Mouse (Mus musculus): ENCODE results near the gene Exoc6b. TPM values are rescaled to one million over a fixed set of nuclear protein-coding genes. Genes with fewer than 3 reads are reported as not detected.
"Not testable (repeated sequence)": the region's sequence is repeated elsewhere in the genome, so short reads cannot be mapped to it uniquely, and the experiment has no call there.

Gene Exoc6b
- polyA plus RNA-seq, 1 experiment from 2014 or later = 54.3 TPM

GRCm38 (mm10) chr6:84630276-84630675 lies 439.0 kb downstream of the Exoc6b start:
- no peaks in the 10 kb centered on the region for H3K27me3 ChIP-seq (ENCODE audit: control insufficient read depth, insufficient read depth, low read depth, low read length)
- no peak overlapping the region for H3K4me3 ChIP-seq (ENCODE audit: low read depth, low read length)
- no peak overlapping the region for H3K4me2 ChIP-seq (ENCODE audit: low read length)
- no peaks in the 10 kb centered on the region for H3K4me1 ChIP-seq (ENCODE audit: control insufficient read depth, insufficient read depth, low read length)
- no peak overlapping the region for H3K27ac ChIP-seq (ENCODE audit: low read length)
- H3K9me3 ChIP-seq (replicated peaks; ENCODE audit: control insufficient read depth, low read length, poor library complexity, severe bottlenecking) = no peaks in the 10 kb centered on the region
- no peak for ATAC-seq
- WGBS = 40% methylated on average over 1 of the region's 1 CpGs
- H3K36me3 ChIP-seq (ENCODE audit: control insufficient read depth, insufficient read depth, low read length) = no peaks in the 10 kb centered on the region
- no peak overlapping the region for H3K9ac ChIP-seq (ENCODE audit: low read depth, low read length)

GRCm38 (mm10) chr6:84628831-84629230 lies 440.5 kb downstream of the Exoc6b start:
- Histone ChIP-seq H3K27me3 (ENCODE audit: control insufficient read depth, insufficient read depth, low read depth, low read length) (no peaks in the 10 kb centered on the region), H3K36me3 (ENCODE audit: control insufficient read depth, insufficient read depth, low read length) (no peaks in the 10 kb centered on the region), H3K4me1 (ENCODE audit: control insufficient read depth, insufficient read depth, low read length) (no peaks in the 10 kb centered on the region), H3K4me2 (ENCODE audit: low read length) (no peak overlapping the region), H3K4me3 (ENCODE audit: low read depth, low read length) (no peak overlapping the region), H3K9me3 (replicated peaks; ENCODE audit: control insufficient read depth, low read length, poor library complexity, severe bottlenecking) (no peaks in the 10 kb centered on the region), H3K27ac (ENCODE audit: low read length) (no peak overlapping the region), H3K9ac (ENCODE audit: low read depth, low read length) (no peak overlapping the region)
- WGBS = 93% methylated on average over 5 of the region's 5 CpGs
- no peak for ATAC-seq

- Histone ChIP-seq H3K4me1 (ENCODE audit: control insufficient read depth, insufficient read depth, low read length) (no peaks in the 10 kb centered on the region), H3K9me3 (replicated peaks; ENCODE audit: control insufficient read depth, low read length, poor library complexity, severe bottlenecking) (no peaks in the 10 kb centered on the region), H3K4me3 (ENCODE audit: low read depth, low read length) (no peak overlapping the region), H3K9ac (ENCODE audit: low read depth, low read length) (no peak overlapping the region), H3K27me3 (ENCODE audit: control insufficient read depth, insufficient read depth, low read depth, low read length) (no peaks in the 10 kb centered on the region), H3K4me2 (ENCODE audit: low read length) (no peak overlapping the region), H3K36me3 (ENCODE audit: control insufficient read depth, insufficient read depth, low read length) (no peaks in the 10 kb centered on the region), H3K27ac (ENCODE audit: low read length) (no peak overlapping the region)
- WGBS = 98% methylated on average over 2 of the region's 2 CpGs
- ATAC-seq = no peak
These were observed 442.9 kb downstream of the Exoc6b start for GRCm38 (mm10) chr6:84626398-84626797.

GRCm38 (mm10) chr6:84619166-84619565 lies 450.1 kb downstream of the Exoc6b start:
- H3K36me3 ChIP-seq (ENCODE audit: control insufficient read depth, insufficient read depth, low read length) = peaks cover 10% of the 10 kb centered on the region
- 92% methylated on average over 6 of the region's 6 CpGs for WGBS
- H3K9ac ChIP-seq (ENCODE audit: low read depth, low read length) = no peak overlapping the region
- ATAC-seq = no peak
- no peak overlapping the region for H3K4me3 ChIP-seq (ENCODE audit: low read depth, low read length)
- H3K27me3 ChIP-seq (ENCODE audit: control insufficient read depth, insufficient read depth, low read depth, low read length) = no peaks in the 10 kb centered on the region
- H3K4me1 ChIP-seq (ENCODE audit: control insufficient read depth, insufficient read depth, low read length) = no peaks in the 10 kb centered on the region
- no peak overlapping the region for H3K27ac ChIP-seq (ENCODE audit: low read length)
- H3K9me3 ChIP-seq (replicated peaks; ENCODE audit: control insufficient read depth, low read length, poor library complexity, severe bottlenecking) = no peaks in the 10 kb centered on the region
- H3K4me2 ChIP-seq (ENCODE audit: low read length) = no peak overlapping the region

GRCm38 (mm10) chr6:84617051-84617450 lies 452.3 kb downstream of the Exoc6b start:
- Histone ChIP-seq H3K4me1 (ENCODE audit: control insufficient read depth, insufficient read depth, low read length) (no peaks in the 10 kb centered on the region), H3K27ac (ENCODE audit: low read length) (no peak overlapping the region)
- WGBS = 97% methylated on average over 1 of the region's 1 CpGs

GRCm38 (mm10) chr6:84616586-84616985 lies 452.7 kb downstream of the Exoc6b start:
- Histone ChIP-seq H3K27me3 (ENCODE audit: control insufficient read depth, insufficient read depth, low read depth, low read length) (no peaks in the 10 kb centered on the region), H3K4me3 (ENCODE audit: low read depth, low read length) (no peak overlapping the region), H3K36me3 (ENCODE audit: control insufficient read depth, insufficient read depth, low read length) (peaks cover 10% of the 10 kb centered on the region), H3K4me1 (ENCODE audit: control insufficient read depth, insufficient read depth, low read length) (no peaks in the 10 kb centered on the region), H3K27ac (ENCODE audit: low read length) (no peak overlapping the region), H3K9me3 (replicated peaks; ENCODE audit: control insufficient read depth, low read length, poor library complexity, severe bottlenecking) (no peaks in the 10 kb centered on the region), H3K4me2 (ENCODE audit: low read length) (no peak overlapping the region), H3K9ac (ENCODE audit: low read depth, low read length) (no peak overlapping the region)
- 86% methylated on average over 1 of the region's 1 CpGs for WGBS
- no peak for ATAC-seq

More at GRCm38 (mm10) chr6:84617051-84617450, 452.3 kb downstream of the Exoc6b start:
- Histone ChIP-seq H3K9ac (ENCODE audit: low read depth, low read length) (no peak overlapping the region), H3K27me3 (ENCODE audit: control insufficient read depth, insufficient read depth, low read depth, low read length) (no peaks in the 10 kb centered on the region), H3K36me3 (ENCODE audit: control insufficient read depth, insufficient read depth, low read length) (peaks cover 10% of the 10 kb centered on the region), H3K4me3 (ENCODE audit: low read depth, low read length) (no peak overlapping the region), H3K9me3 (replicated peaks; ENCODE audit: control insufficient read depth, low read length, poor library complexity, severe bottlenecking) (no peaks in the 10 kb centered on the region), H3K4me2 (ENCODE audit: low read length) (no peak overlapping the region)
- ATAC-seq = no peak

GRCm38 (mm10) chr6:84613561-84613960 lies 455.8 kb downstream of the Exoc6b start:
- Histone ChIP-seq H3K27ac (ENCODE audit: low read length) (no peak overlapping the region), H3K4me1 (ENCODE audit: control insufficient read depth, insufficient read depth, low read length) (no peaks in the 10 kb centered on the region), H3K9ac (ENCODE audit: low read depth, low read length) (no peak overlapping the region), H3K4me3 (ENCODE audit: low read depth, low read length) (no peak overlapping the region), H3K36me3 (ENCODE audit: control insufficient read depth, insufficient read depth, low read length) (no peaks in the 10 kb centered on the region), H3K9me3 (replicated peaks; ENCODE audit: control insufficient read depth, low read length, poor library complexity, severe bottlenecking) (no peaks in the 10 kb centered on the region), H3K4me2 (ENCODE audit: low read length) (no peak overlapping the region), H3K27me3 (ENCODE audit: control insufficient read depth, insufficient read depth, low read depth, low read length) (no peaks in the 10 kb centered on the region)
- 89% methylated on average over 3 of the region's 3 CpGs for WGBS
- no peak for ATAC-seq

GRCm38 (mm10) chr6:84601136-84601889 lies 468.0 kb downstream of the Exoc6b start:
- Histone ChIP-seq H3K4me2 (ENCODE audit: low read length) (no peak overlapping the region), H3K9ac (ENCODE audit: low read depth, low read length) (no peak overlapping the region), H3K4me3 (ENCODE audit: low read depth, low read length) (no peak overlapping the region), H3K4me1 (ENCODE audit: control insufficient read depth, insufficient read depth, low read length) (no peaks in the 10 kb centered on the region), H3K36me3 (ENCODE audit: control insufficient read depth, insufficient read depth, low read length) (no peaks in the 10 kb centered on the region), H3K27ac (ENCODE audit: low read length) (no peak overlapping the region), H3K9me3 (replicated peaks; ENCODE audit: control insufficient read depth, low read length, poor library complexity, severe bottlenecking) (no peaks in the 10 kb centered on the region), H3K27me3 (ENCODE audit: control insufficient read depth, insufficient read depth, low read depth, low read length) (no peaks in the 10 kb centered on the region)
- 28% methylated on average over 1 of the region's 1 CpGs for WGBS
- ATAC-seq = no peak

- H3K36me3 ChIP-seq (ENCODE audit: control insufficient read depth, insufficient read depth, low read length); H3K9me3 ChIP-seq (replicated peaks; ENCODE audit: control insufficient read depth, low read length, poor library complexity, severe bottlenecking); H3K4me1 ChIP-seq (ENCODE audit: control insufficient read depth, insufficient read depth, low read length); H3K27ac ChIP-seq (ENCODE audit: low read length); H3K9ac ChIP-seq (ENCODE audit: low read depth, low read length); H3K4me2 ChIP-seq (ENCODE audit: low read length); ATAC-seq; H3K27me3 ChIP-seq (ENCODE audit: control insufficient read depth, insufficient read depth, low read depth, low read length); H3K4me3 ChIP-seq (ENCODE audit: low read depth, low read length): not testable (repeated sequence)
- WGBS = 83% methylated on average over 3 of the region's 3 CpGs
These were observed 470.0 kb downstream of the Exoc6b start for GRCm38 (mm10) chr6:84599296-84599695.
